ENCODE assay signal across 10 mouse cellular contexts in genomic region chr10:59981792-59982191, GRCm38 (mm10). TPM values are rescaled to one million over a fixed set of nuclear protein-coding genes. Genes with fewer than 3 reads are reported as not detected.
DNase-seq lines count a peak whose midpoint lies in the region; ATAC-seq and TF ChIP-seq lines count a peak whose summit lies in the region.
"Had no signal": no experiment of that assay in that cellular context is flagged by ENCODE, and none has a peak within 500 bp of the region (broad histone marks: within the 10 kb centered on the region; RNA-seq: fewer than 3 reads in every experiment).

No protein-coding gene starts in this region.

- TF ChIP-seq POLR2A in bone marrow, adult 2 months (IDR thresholded peaks at IDR 0.05; ENCODE audit: borderline replicate concordance, control insufficient read depth, low read depth, low read length) = no peak

- no peak overlapping the region for H3K4me2 ChIP-seq in lung, embryonic 15.5 days
- no peak overlapping the region for H3K4me2 ChIP-seq in limb, embryonic 15.5 days
- no peak overlapping the region for H3K4me2 ChIP-seq in hindbrain, embryonic 12.5 days (replicated peaks)
- H3K4me2 ChIP-seq: midbrain, embryonic 12.5 days had no signal

- ATAC-seq in lung, embryonic 15.5 days (ENCODE audit: borderline replicate concordance, extremely low read depth, low FRiP score, low TSS enrichment) = no peak
- no peak for ATAC-seq in limb, embryonic 15.5 days (ENCODE audit: insufficient number of reproducible peaks, low FRiP score, low TSS enrichment, low read depth)
- no peak for ATAC-seq in hindbrain, embryonic 12.5 days (ENCODE audit: low FRiP score)
- ATAC-seq in inflammation-experienced regulatory T-cells, adult 6 months = no peak

- no peak for DNase-seq in lung, postnatal 10 days
- DNase-seq in heart, adult 8-10 months (ENCODE audit: low spot score) = peak; percentile 67
- DNase-seq in gastrocnemius, postnatal 4 days (ENCODE audit: low spot score in 2 of 2) = no peak
- DNase-seq: cerebellum, postnatal 10 days had no signal

- no peaks in the 10 kb centered on the region for H3K27me3 ChIP-seq in lung, embryonic 15.5 days
- H3K27me3 ChIP-seq in limb, embryonic 15.5 days = no peaks in the 10 kb centered on the region
- H3K27me3 ChIP-seq in hindbrain, embryonic 12.5 days = no peaks in the 10 kb centered on the region
- H3K27me3 ChIP-seq: midbrain, embryonic 12.5 days had no signal

- no peak overlapping the region for H3K9ac ChIP-seq in lung, embryonic 15.5 days
- H3K9ac ChIP-seq in limb, embryonic 15.5 days = no peak overlapping the region
- H3K9ac ChIP-seq in hindbrain, embryonic 12.5 days = no peak overlapping the region
- H3K9ac ChIP-seq: midbrain, embryonic 12.5 days had no signal

- no peak overlapping the region for H3K4me3 ChIP-seq in lung, embryonic 15.5 days
- H3K4me3 ChIP-seq in bone marrow, adult 2 months (replicated peaks; ENCODE audit: control insufficient read depth, low read depth, low read length) = no peak overlapping the region
- no peak overlapping the region for H3K4me3 ChIP-seq in limb, embryonic 15.5 days
- no peak overlapping the region for H3K4me3 ChIP-seq in hindbrain, embryonic 12.5 days
- H3K4me3 ChIP-seq: midbrain, embryonic 12.5 days had no signal

- no peak for TF ChIP-seq CTCF in bone marrow, adult 2 months (IDR thresholded peaks at IDR 0.05; ENCODE audit: control insufficient read depth, insufficient read depth, low read length)

- H3K36me3 ChIP-seq in lung, embryonic 15.5 days = peaks cover 8% of the 10 kb centered on the region
- H3K36me3 ChIP-seq in limb, embryonic 15.5 days = peaks cover 14% of the 10 kb centered on the region
- peaks cover 15% of the 10 kb centered on the region for H3K36me3 ChIP-seq in hindbrain, embryonic 12.5 days

- H3K9me3 ChIP-seq in lung, embryonic 15.5 days = no peaks in the 10 kb centered on the region
- no peaks in the 10 kb centered on the region for H3K9me3 ChIP-seq in limb, embryonic 15.5 days
- H3K9me3 ChIP-seq in hindbrain, embryonic 12.5 days (replicated peaks) = no peaks in the 10 kb centered on the region
- H3K9me3 ChIP-seq: midbrain, embryonic 12.5 days had no signal

- 75% methylated on average over 9 of the region's 9 CpGs for WGBS in lung, embryonic 15.5 days
- 73% methylated on average over 9 of the region's 9 CpGs for WGBS in bone marrow, adult 2 months
- 68% methylated on average over 9 of the region's 9 CpGs for WGBS in limb, embryonic 15.5 days
- WGBS in hindbrain, embryonic 12.5 days = 93% methylated on average over 9 of the region's 9 CpGs

- peak overlapping the region; percentile 12; the same call in 1 of the 2 replicates for H3K27ac ChIP-seq in lung, embryonic 15.5 days
- H3K27ac ChIP-seq in bone marrow, adult 2 months (ENCODE audit: control insufficient read depth, insufficient read depth, low read depth, low read length, poor library complexity) = peak overlapping the region; percentile 69
- H3K27ac ChIP-seq in limb, embryonic 15.5 days = peak overlapping the region; percentile 4; the same call in 1 of the 2 replicates
- no peak overlapping the region for H3K27ac ChIP-seq in hindbrain, embryonic 12.5 days
- H3K27ac ChIP-seq: midbrain, embryonic 12.5 days had no signal

- H3K4me1 ChIP-seq in lung, embryonic 15.5 days = peaks cover 28% of the 10 kb centered on the region
- peaks cover 10% of the 10 kb centered on the region for H3K4me1 ChIP-seq in bone marrow, adult 2 months (ENCODE audit: control insufficient read depth, insufficient read depth, low read length)
- peaks cover 37% of the 10 kb centered on the region for H3K4me1 ChIP-seq in limb, embryonic 15.5 days
- peaks cover 14% of the 10 kb centered on the region for H3K4me1 ChIP-seq in hindbrain, embryonic 12.5 days

RNA-seq across cellular contexts. Expression of gene Ascc1, which starts 20.8 kb away (rescaled TPM):
- 42.4 and 45.2 TPM in 2 replicates for polyA plus RNA-seq in lung, embryonic 15.5 days (2015; fragmentation: Nextera tagmentation; extraction: Ambion mirVana)
- polyA plus RNA-seq in bone marrow, adult 2 months (2011; ENCODE audit: insufficient read depth, insufficient read length, low replicate concordance, missing spikeins) = 15.8 and 18.6 TPM in 2 replicates
- total RNA-seq in heart, adult 8-10 months (2022) = 10 to 100 TPM; 22.3 to 26.7 (median 24.4) TPM
- 41.3 and 44.4 TPM in 2 replicates for polyA plus RNA-seq in limb, embryonic 15.5 days (2015; fragmentation: Nextera tagmentation; extraction: Ambion mirVana)
- total RNA-seq in gastrocnemius, postnatal 4 days (2021) = 10 to 100 TPM; 13.9 to 16.0 TPM
- polyA plus RNA-seq in hindbrain, embryonic 12.5 days (2016; fragmentation: Nextera tagmentation; extraction: Ambion mirVana) = 36.3 and 38.0 TPM in 2 replicates
- polyA plus RNA-seq in inflammation-experienced regulatory T-cells, adult 6 months (2017; shearing (Covaris generic)) = 10 to 100 TPM; 33.7 to 57.6 (median 44.3) TPM

RNA-seq across cellular contexts. Expression of gene Anapc16, which starts 21.1 kb away (rescaled TPM):
- 109 and 112 TPM in 2 replicates for polyA plus RNA-seq in lung, embryonic 15.5 days (2015; fragmentation: Nextera tagmentation; extraction: Ambion mirVana)
- polyA plus RNA-seq in bone marrow, adult 2 months (2011; ENCODE audit: insufficient read depth, insufficient read length, low replicate concordance, missing spikeins) = 25.2 and 32.9 TPM in 2 replicates
- 10 to 100 TPM; 59.0 to 88.1 (median 74.3) TPM for total RNA-seq in heart, adult 8-10 months (2022)
- 97.5 and 110 TPM in 2 replicates for polyA plus RNA-seq in limb, embryonic 15.5 days (2015; fragmentation: Nextera tagmentation; extraction: Ambion mirVana)
- total RNA-seq in gastrocnemius, postnatal 4 days (2021) = 10 to 100 TPM; 49.9 to 51.4 TPM
- 113 and 119 TPM in 2 replicates for polyA plus RNA-seq in hindbrain, embryonic 12.5 days (2016; fragmentation: Nextera tagmentation; extraction: Ambion mirVana)
- 10 to 100 TPM; 89.0 to 99.4 (median 91.1) TPM for polyA plus RNA-seq in inflammation-experienced regulatory T-cells, adult 6 months (2017; shearing (Covaris generic))

RNA-seq across cellular contexts. Expression of gene Ddit4, which starts 30.2 kb away (rescaled TPM):
- polyA plus RNA-seq in lung, embryonic 15.5 days (2015; fragmentation: Nextera tagmentation; extraction: Ambion mirVana) = 43.2 and 49.6 TPM in 2 replicates
- 19.2 and 34.2 TPM in 2 replicates for polyA plus RNA-seq in bone marrow, adult 2 months (2011; ENCODE audit: insufficient read depth, insufficient read length, low replicate concordance, missing spikeins)
- 10 to 100 TPM; 22.1 to 74.4 (median 55.6) TPM for total RNA-seq in heart, adult 8-10 months (2022)
- 63.6 and 77.1 TPM in 2 replicates for polyA plus RNA-seq in limb, embryonic 15.5 days (2015; fragmentation: Nextera tagmentation; extraction: Ambion mirVana)
- 10 to 100 TPM; 18.6 to 18.7 TPM for total RNA-seq in gastrocnemius, postnatal 4 days (2021)
- 78.1 and 78.6 TPM in 2 replicates for polyA plus RNA-seq in hindbrain, embryonic 12.5 days (2016; fragmentation: Nextera tagmentation; extraction: Ambion mirVana)
- 10 to 100 TPM; 11.5 to 25.9 (median 14.4) TPM for polyA plus RNA-seq in inflammation-experienced regulatory T-cells, adult 6 months (2017; shearing (Covaris generic))
